Mouse (Mus musculus) liver, embryonic 14.5 days (tissue): ENCODE data around the gene Lrrc8b.

ENCODE experiments used
- CTCF ChIP-seq: IDR thresholded peaks from 2 replicates; pipeline ENCODE4 v1.5.1; 2016; ENCODE audit warnings: antibody characterized with exemption, low read depth, control low read depth
- EP300 ChIP-seq: IDR thresholded peaks from 2 replicates; pipeline ENCODE4 v1.6.1; 2016; ENCODE audit warnings: antibody characterized with exemption, low read depth

GRCm38 (mm10) chr5:105477527-105477926 lies 62.0 kb downstream of the Lrrc8b start:
- TF ChIP-seq CTCF: no peak
- no peak for TF ChIP-seq EP300
